Mouse (Mus musculus) forebrain, embryonic 15.5 days (tissue): ENCODE results near the gene Best1. TPM values are rescaled to one million over a fixed set of nuclear protein-coding genes. Genes with fewer than 3 reads are reported as not detected.
A peak's percentile ranks its signal among the peaks of the same experiment; 100 is the strongest.

Experiments used
- ATAC-seq: fragments of 200-750 bp; cut with Nextera tagmentation; replicated peaks from 2 replicates; pipeline ENCODE4 v1.8.0; 2017; ENCODE audit warnings: mild to moderate bottlenecking, moderate TSS enrichment, moderate library complexity
- H3K27ac ChIP-seq: fragments of 300-500 bp; sonication (generic); replicated peaks from 2 replicates; pipeline ENCODE4 v1.5.1; 2015; ENCODE audit warnings: mild to moderate bottlenecking, inconsistent platforms
- H3K27me3 ChIP-seq: fragments of 300-500 bp; sonication (generic); 2 replicates; pipeline ENCODE4 v1.6.1; 2015; ENCODE audit warnings: inconsistent platforms
- H3K36me3 ChIP-seq: fragments of 300-500 bp; sonication (generic); 2 replicates; pipeline ENCODE4 v1.6.1; 2015; ENCODE audit warnings: mild to moderate bottlenecking, inconsistent platforms
- H3K4me1 ChIP-seq: fragments of 300-500 bp; sonication (generic); 2 replicates; pipeline ENCODE4 v1.6.1; 2015; ENCODE audit warnings: inconsistent platforms
- H3K4me2 ChIP-seq: fragments of 300-500 bp; sonication (generic); replicated peaks from 2 replicates; pipeline ENCODE4 v1.6.1; 2015; ENCODE audit warnings: mild to moderate bottlenecking, inconsistent platforms
- H3K4me3 ChIP-seq: fragments of 300-500 bp; sonication (generic); 2 replicates; pipeline ENCODE4 v1.5.1; 2015; ENCODE audit warnings: mild to moderate bottlenecking, inconsistent platforms
- H3K9ac ChIP-seq: fragments of 300-500 bp; sonication (generic); replicated peaks from 2 replicates; pipeline ENCODE4 v1.6.1; 2015; ENCODE audit warnings: mild to moderate bottlenecking, inconsistent platforms
- H3K9me3 ChIP-seq: fragments of 300-500 bp; sonication (generic); 2 replicates; pipeline ENCODE4 v1.6.1; 2016; ENCODE audit warnings: inconsistent platforms
- WGBS: fragments of 180-500 bp; shearing (Covaris S2); methylation state at CpG from one replicate; pipeline ENCODE4 v1.1.7; 2015; ENCODE audit warnings: mixed read lengths; 5-methylcytosine and 5-hydroxymethylcytosine counted together
- polyA plus RNA-seq: library from polyadenylated mRNA; unstranded; fragments of >200 nt; fragmentation: Nextera tagmentation; extraction: Ambion mirVana; gene quantifications from 2 replicates; pipeline ENCODE4 v1.2.1, GENCODE M21; 2015

Best1 gene
- polyA plus RNA-seq, 1 experiment from 2014 or later: 1.3 TPM

GRCm38 (mm10) chr19:10019214-10019760 is 17.9 kb upstream of the Best1 start:
- H3K9ac ChIP-seq: no peak overlapping the region

DNA sequence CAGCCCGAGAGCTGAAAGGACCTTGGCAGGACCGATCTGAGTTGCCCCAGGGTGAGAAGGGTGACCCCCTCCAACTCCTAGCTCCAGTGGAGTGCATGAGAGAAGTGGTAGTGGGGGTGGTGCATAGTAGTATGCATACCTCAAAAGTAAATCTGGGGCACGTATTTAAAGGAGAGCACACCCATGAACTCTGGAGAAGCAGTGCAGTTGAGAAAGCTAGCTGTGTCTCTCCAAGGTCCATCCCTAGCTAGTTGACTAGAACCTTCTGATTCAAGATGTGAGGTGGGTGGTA is 17.0 kb upstream of the Best1 start:
- Histone ChIP-seq H3K4me1 (peaks cover 21% of the 10 kb centered on the region), H3K4me3 (peak overlapping the region; percentile 55), H3K9me3 (no peaks in the 10 kb centered on the region), H3K27me3 (no peaks in the 10 kb centered on the region), H3K36me3 (no peaks in the 10 kb centered on the region), H3K9ac (peak overlapping the region; percentile 61), H3K4me2 (peak overlapping the region; percentile 82), H3K27ac (0 out of 2 replicates have a peak overlapping the region, but pooled peaks have one; percentile 9)
- WGBS: 2% methylated on average over 3 of the region's 3 CpGs
- peak; percentile 60; the same call in 1 of the 2 replicates for ATAC-seq

More at GRCm38 (mm10) chr19:10019214-10019760, 17.9 kb upstream of the Best1 start:
- H3K4me3 ChIP-seq: peak overlapping the region; percentile 55; the same call in 1 of the 2 replicates
- no peaks in the 10 kb centered on the region for H3K9me3 ChIP-seq
- H3K4me1 ChIP-seq: peaks cover 21% of the 10 kb centered on the region
- H3K27ac ChIP-seq: no peak overlapping the region
- ATAC-seq: no peak
- H3K4me2 ChIP-seq: peak overlapping the region; percentile 82
- H3K36me3 ChIP-seq: no peaks in the 10 kb centered on the region
- no peaks in the 10 kb centered on the region for H3K27me3 ChIP-seq
- WGBS: 76% methylated on average over 4 of the region's 4 CpGs

DNA sequence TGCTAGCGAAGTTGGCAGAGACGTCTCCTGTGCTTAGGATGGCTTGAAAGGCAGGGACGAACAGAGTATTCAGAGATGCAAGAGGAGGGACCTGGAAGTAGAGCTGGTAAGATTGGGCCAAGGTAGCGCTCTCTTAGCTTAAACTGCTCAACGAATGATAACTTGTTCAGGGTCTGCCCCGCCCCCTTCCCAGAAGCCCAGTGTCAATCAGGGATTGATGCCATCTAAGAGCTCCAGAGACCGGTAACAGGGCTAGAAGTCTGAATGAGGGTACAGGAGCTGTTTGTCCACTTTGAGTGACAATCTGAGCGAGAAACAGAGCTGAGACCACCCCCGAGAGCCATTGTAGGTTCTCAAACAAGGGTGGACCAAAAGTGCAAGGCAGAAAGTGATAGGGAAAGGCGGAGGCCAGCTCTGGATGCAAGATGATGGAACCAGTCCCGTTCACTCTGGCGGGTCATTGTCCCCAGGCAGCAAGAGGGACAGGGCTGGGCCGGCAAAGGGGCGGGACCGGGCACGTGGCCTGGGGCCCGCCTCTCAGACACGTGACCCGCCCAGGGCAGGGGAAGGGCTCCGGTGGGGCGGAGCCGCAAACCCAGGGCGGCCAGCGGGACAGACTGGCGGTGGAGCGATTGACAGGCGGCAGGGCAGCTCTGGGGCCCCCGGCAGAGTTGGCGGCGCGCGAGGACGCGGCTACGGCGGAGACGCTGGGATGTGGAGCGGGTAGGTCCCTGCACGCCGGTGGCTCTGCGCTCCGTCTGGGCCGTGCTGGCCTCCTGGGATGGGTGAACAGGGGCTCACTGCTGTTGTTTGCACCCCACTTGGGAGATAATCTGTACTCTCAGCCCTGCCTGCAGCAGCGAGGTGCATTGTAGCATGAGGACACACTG is 16.4 kb upstream of the Best1 start:
- Histone ChIP-seq H3K4me3 (peak overlapping the region; percentile 55), H3K4me2 (peak overlapping the region; percentile 82), H3K9ac (peak overlapping the region; percentile 61), H3K4me1 (peaks cover 21% of the 10 kb centered on the region), H3K27me3 (no peaks in the 10 kb centered on the region), H3K9me3 (no peaks in the 10 kb centered on the region), H3K27ac (peak overlapping the region; percentile 9; the same call in 1 of the 2 replicates), H3K36me3 (no peaks in the 10 kb centered on the region)
- ATAC-seq: peak; percentile 94
- 5% methylated on average over 44 of the region's 44 CpGs for WGBS

DNA sequence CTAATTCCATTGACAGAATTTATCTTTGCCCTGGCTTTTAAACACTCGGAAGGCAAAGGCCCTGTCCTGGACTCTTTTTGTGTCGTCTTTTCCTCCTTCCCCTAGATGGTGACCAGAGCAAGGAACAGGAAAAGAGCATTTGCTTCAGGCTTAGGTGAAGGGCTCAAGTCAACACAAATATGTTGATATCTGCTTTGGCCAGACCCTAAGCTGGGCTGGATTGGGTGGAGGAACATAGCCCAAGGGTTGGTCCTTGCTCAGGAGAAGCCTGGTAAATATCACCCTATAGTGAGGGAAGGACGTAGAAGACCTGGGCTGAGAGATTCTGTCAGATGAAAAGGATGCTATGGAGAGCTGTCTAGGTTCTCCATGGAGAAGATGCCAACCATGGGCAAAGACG is 14.7 kb upstream of the Best1 start:
- 89% methylated on average over 4 of the region's 4 CpGs for WGBS
- H3K36me3 ChIP-seq: no peaks in the 10 kb centered on the region
- no peak for ATAC-seq

GRCm38 (mm10) chr19:10015442-10015841 is 14.0 kb upstream of the Best1 start:
- H3K4me3 ChIP-seq: no peak overlapping the region
- H3K9ac ChIP-seq: no peak overlapping the region
- no peak overlapping the region for H3K27ac ChIP-seq
- H3K4me1 ChIP-seq: peaks cover 21% of the 10 kb centered on the region
- H3K4me2 ChIP-seq: no peak overlapping the region
- H3K27me3 ChIP-seq: no peaks in the 10 kb centered on the region
- no peaks in the 10 kb centered on the region for H3K9me3 ChIP-seq
- WGBS: 88% methylated on average over 4 of the region's 4 CpGs
- ATAC-seq: no peak
- no peaks in the 10 kb centered on the region for H3K36me3 ChIP-seq

More for the DNA sequence above, 14.7 kb upstream of the Best1 start:
- H3K4me3 ChIP-seq: no peak overlapping the region
- peaks cover 21% of the 10 kb centered on the region for H3K4me1 ChIP-seq
- no peak overlapping the region for H3K4me2 ChIP-seq
- no peak overlapping the region for H3K27ac ChIP-seq
- H3K9me3 ChIP-seq: no peaks in the 10 kb centered on the region
- H3K27me3 ChIP-seq: no peaks in the 10 kb centered on the region
- H3K9ac ChIP-seq: no peak overlapping the region

- Histone ChIP-seq H3K27me3 (no peaks in the 10 kb centered on the region), H3K4me2 (no peak overlapping the region), H3K27ac (no peak overlapping the region), H3K4me1 (peaks cover 21% of the 10 kb centered on the region), H3K9ac (no peak overlapping the region), H3K36me3 (no peaks in the 10 kb centered on the region), H3K9me3 (no peaks in the 10 kb centered on the region), H3K4me3 (no peak overlapping the region)
- no peak for ATAC-seq
- WGBS: 82% methylated on average over 13 of the region's 13 CpGs
Observed at GRCm38 (mm10) chr19:10014824-10015223, 13.4 kb upstream of the Best1 start.

DNA sequence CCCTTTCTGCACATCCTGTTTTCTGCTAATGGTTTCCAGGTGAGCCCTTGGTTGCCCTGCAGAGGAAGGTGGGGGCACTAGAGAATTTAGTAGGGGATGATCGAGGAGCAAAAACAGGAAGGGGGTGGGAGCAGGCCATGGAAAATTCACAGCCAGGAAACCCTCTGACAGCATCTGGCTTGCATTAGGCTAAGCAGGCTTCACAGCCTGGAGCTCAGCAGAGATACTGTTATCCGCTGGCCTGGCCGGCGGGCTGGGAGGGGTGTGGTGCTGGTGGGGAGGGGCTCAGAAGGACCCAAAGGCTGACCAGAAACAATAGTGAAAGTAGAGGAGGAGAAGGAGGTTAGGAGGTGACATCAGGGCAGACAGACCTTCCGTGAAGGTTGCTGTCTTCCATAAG is 12.5 kb upstream of the Best1 start:
- no peak overlapping the region for H3K27ac ChIP-seq
- no peak overlapping the region for H3K4me2 ChIP-seq
- 82% methylated on average over 5 of the region's 5 CpGs for WGBS
- no peaks in the 10 kb centered on the region for H3K9me3 ChIP-seq
- no peak for ATAC-seq
- H3K27me3 ChIP-seq: no peaks in the 10 kb centered on the region
- H3K4me3 ChIP-seq: no peak overlapping the region
- H3K4me1 ChIP-seq: peaks cover 15% of the 10 kb centered on the region
- H3K9ac ChIP-seq: no peak overlapping the region
- H3K36me3 ChIP-seq: no peaks in the 10 kb centered on the region

- 47% methylated on average over 3 of the region's 3 CpGs for WGBS
- ATAC-seq: no peak
Observed at GRCm38 (mm10) chr19:10013348-10013747, 11.9 kb upstream of the Best1 start.

GRCm38 (mm10) chr19:10012827-10013278 is 11.4 kb upstream of the Best1 start:
- H3K9ac ChIP-seq: no peak overlapping the region
- no peaks in the 10 kb centered on the region for H3K27me3 ChIP-seq
- no peak for ATAC-seq
- no peaks in the 10 kb centered on the region for H3K36me3 ChIP-seq
- no peaks in the 10 kb centered on the region for H3K9me3 ChIP-seq
- H3K4me3 ChIP-seq: no peak overlapping the region
- H3K4me1 ChIP-seq: peaks cover 5% of the 10 kb centered on the region; the same call in 1 of the 2 replicates
- WGBS: 57% methylated on average over 6 of the region's 6 CpGs
- H3K27ac ChIP-seq: no peak overlapping the region
- H3K4me2 ChIP-seq: no peak overlapping the region

More at GRCm38 (mm10) chr19:10013348-10013747, 11.9 kb upstream of the Best1 start:
- H3K4me2 ChIP-seq: no peak overlapping the region
- no peaks in the 10 kb centered on the region for H3K9me3 ChIP-seq
- no peak overlapping the region for H3K4me3 ChIP-seq
- H3K27me3 ChIP-seq: no peaks in the 10 kb centered on the region
- H3K9ac ChIP-seq: no peak overlapping the region
- H3K27ac ChIP-seq: no peak overlapping the region
- H3K4me1 ChIP-seq: peaks cover 10% of the 10 kb centered on the region
- H3K36me3 ChIP-seq: no peaks in the 10 kb centered on the region

- Histone ChIP-seq H3K36me3 (no peaks in the 10 kb centered on the region), H3K27ac (no peak overlapping the region), H3K9ac (no peak overlapping the region), H3K4me1 (no peaks in the 10 kb centered on the region), H3K27me3 (no peaks in the 10 kb centered on the region), H3K4me2 (no peak overlapping the region), H3K9me3 (no peaks in the 10 kb centered on the region), H3K4me3 (no peak overlapping the region)
- no peak for ATAC-seq
- 90% methylated on average over 1 of the region's 1 CpGs for WGBS
Observed at GRCm38 (mm10) chr19:10011408-10011807, 10.0 kb upstream of the Best1 start.

GRCm38 (mm10) chr19:10003696-10004095 is 2.3 kb upstream of the Best1 start:
- Histone ChIP-seq H3K4me2 (no peak overlapping the region), H3K4me3 (no peak overlapping the region), H3K36me3 (no peaks in the 10 kb centered on the region), H3K27ac (no peak overlapping the region), H3K4me1 (no peaks in the 10 kb centered on the region), H3K27me3 (no peaks in the 10 kb centered on the region), H3K9ac (no peak overlapping the region), H3K9me3 (no peaks in the 10 kb centered on the region)
- 100% methylated on average over 1 of the region's 1 CpGs for WGBS
- ATAC-seq: no peak

DNA sequence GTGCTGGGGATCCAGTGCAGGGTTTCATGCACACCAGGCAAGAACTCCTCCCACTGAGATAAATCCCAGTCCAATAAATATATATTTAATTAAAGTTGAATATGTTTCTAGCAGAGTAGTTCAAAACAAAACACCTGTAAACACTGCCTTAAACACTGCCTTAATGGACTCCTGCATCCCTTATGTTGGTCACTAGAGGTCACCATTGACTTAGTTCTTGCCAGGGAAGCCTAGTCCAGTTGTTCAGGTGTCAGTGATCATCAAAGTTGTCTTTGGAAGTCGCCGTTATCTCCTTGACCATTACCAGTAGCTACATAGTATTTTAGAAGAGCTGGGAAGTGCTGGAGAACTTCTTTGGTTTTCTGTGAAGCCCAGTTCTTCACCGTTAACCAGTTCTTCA is 1.1 kb downstream of the Best1 start:
- H3K27ac ChIP-seq: no peak overlapping the region
- H3K36me3 ChIP-seq: no peaks in the 10 kb centered on the region
- no peaks in the 10 kb centered on the region for H3K27me3 ChIP-seq
- no peaks in the 10 kb centered on the region for H3K9me3 ChIP-seq
- 21% methylated on average over 3 of the region's 3 CpGs for WGBS
- H3K9ac ChIP-seq: no peak overlapping the region
- no peaks in the 10 kb centered on the region for H3K4me1 ChIP-seq
- no peak for ATAC-seq
- no peak overlapping the region for H3K4me2 ChIP-seq
- no peak overlapping the region for H3K4me3 ChIP-seq
